In genomic region chr13:51720556-51720955, GRCm38 (mm10) we compare ENCODE assay signal across 21 mouse cellular contexts.
DNase-seq lines count a peak whose midpoint lies in the region; ATAC-seq and TF ChIP-seq lines count a peak whose summit lies in the region.
"Had no signal": no experiment of that assay in that cellular context is flagged by ENCODE, and none has a peak within 500 bp of the region (broad histone marks: within the 10 kb centered on the region; RNA-seq: fewer than 3 reads in every experiment).

No protein-coding gene starts in this region.

- no peak for TF ChIP-seq RAD21 in CH12.LX (IDR thresholded peaks at IDR 0.05; ENCODE audit: low read depth, low read length)

- in situ Hi-C loops in CH12.LX (cut with MboI; ENCODE audit: low pct_ligation_motif_present, low pct_unique_long_range_greater_than_20kb, low sequenced_read_pairs): no loop called here

- H3K4me1 ChIP-seq in CH12.LX (ENCODE audit: control insufficient read depth in 1 of 2, insufficient read depth in 2 of 2): peaks cover 13 to 48% of the 10 kb centered on the region in 2 experiments
- no peaks in the 10 kb centered on the region for H3K4me1 ChIP-seq in neural tube, embryonic 15.5 days
- 0 out of 2 replicates have a peak, but pooled peaks cover 1% of the 10 kb centered on the region for H3K4me1 ChIP-seq in kidney, embryonic 15.5 days
- H3K4me1 ChIP-seq in hindbrain, embryonic 14.5 days (replicated peaks; ENCODE audit: control insufficient read depth, insufficient read depth, low read length): no peaks in the 10 kb centered on the region

- WGBS in neural tube, embryonic 15.5 days: 83% methylated on average over 4 of the region's 4 CpGs
- WGBS in kidney, embryonic 15.5 days: 86% methylated on average over 4 of the region's 4 CpGs
- WGBS in hindbrain, embryonic 14.5 days: 93% methylated on average over 4 of the region's 4 CpGs

- H3K4me3 ChIP-seq in CH12.LX (replicated peaks in 1 of 3; ENCODE audit: low read depth in 2 of 3, low read length in 2 of 3, poor library complexity in 1 of 3): no peak overlapping the region
- H3K4me3 ChIP-seq in neural tube, embryonic 15.5 days (replicated peaks): no peak overlapping the region
- no peak overlapping the region for H3K4me3 ChIP-seq in kidney, embryonic 15.5 days (replicated peaks)
- no peak overlapping the region for H3K4me3 ChIP-seq in hindbrain, embryonic 14.5 days (replicated peaks; ENCODE audit: low read length)

- H3K9ac ChIP-seq in CH12.LX (ENCODE audit: insufficient read depth, low read depth): no peak overlapping the region
- no peak overlapping the region for H3K9ac ChIP-seq in neural tube, embryonic 15.5 days (replicated peaks)
- H3K9ac ChIP-seq in kidney, embryonic 15.5 days: no peak overlapping the region
- no peak overlapping the region for H3K9ac ChIP-seq in hindbrain, embryonic 14.5 days

- H3K79me2 ChIP-seq in CH12.LX (replicated peaks; ENCODE audit: control insufficient read depth, extremely low read depth, insufficient read depth, poor library complexity, severe bottlenecking): no peaks in the 10 kb centered on the region

- TF ChIP-seq EP300 in CH12.LX (IDR thresholded peaks at IDR 0.05; ENCODE audit: low read length): no peak

- no peak overlapping the region for H3K4me2 ChIP-seq in CH12.LX (ENCODE audit: insufficient read depth, low read depth, poor library complexity, severe bottlenecking)
- no peak overlapping the region for H3K4me2 ChIP-seq in neural tube, embryonic 15.5 days
- no peak overlapping the region for H3K4me2 ChIP-seq in kidney, embryonic 15.5 days
- H3K4me2 ChIP-seq in hindbrain, embryonic 14.5 days (replicated peaks): no peak overlapping the region

- TF ChIP-seq CTCF in CH12.LX (conservative IDR thresholded peaks at IDR 0.05 in 1 of 2, IDR thresholded peaks at IDR 0.05 in 1 of 2; ENCODE audit: low read depth in 2 of 2, low read length in 2 of 2): no peak

- DNase-seq in CH12.LX (ENCODE audit: extremely low read depth): no peak
- DNase-seq in left cerebral cortex, postnatal 4 days: no peak
- no peak for DNase-seq in hindbrain, embryonic 14.5 days (ENCODE audit: low spot score)
- DNase-seq: adrenal gland, adult 2 months; adrenal gland, adult 8-10 months; adrenal gland, postnatal 10 days; adrenal gland, postnatal 14 days; adrenal gland, postnatal 25 days; adrenal gland, postnatal 36 days; B cell, adult 2 months; cerebellum, adult 11 months; cerebellum, adult 11-12 months; cerebellum, adult 18-20 months had no signal

- peaks cover 53 to 90% of the 10 kb centered on the region in 2 experiments for H3K36me3 ChIP-seq in CH12.LX (replicated peaks in 1 of 2; ENCODE audit: control insufficient read depth in 1 of 2, insufficient read depth in 1 of 2, low read length in 1 of 2)
- peaks cover 16% of the 10 kb centered on the region for H3K36me3 ChIP-seq in neural tube, embryonic 15.5 days
- peaks cover 20% of the 10 kb centered on the region for H3K36me3 ChIP-seq in kidney, embryonic 15.5 days
- H3K36me3 ChIP-seq in hindbrain, embryonic 14.5 days (replicated peaks; ENCODE audit: control insufficient read depth, insufficient read depth): peaks cover 13% of the 10 kb centered on the region

- no peak for TF ChIP-seq POLR2A in CH12.LX (IDR thresholded peaks at IDR 0.05; ENCODE audit: low read depth, low read length)

- dilution Hi-C loops in CH12.LX (cut with MboI; ENCODE audit: extremely low pct_ligation_motif_present, extremely low pct_unique_long_range_greater_than_20kb, low sequenced_read_pairs): no loop called here

- peaks cover 3% of the 10 kb centered on the region for H3K9me3 ChIP-seq in CH12.LX (replicated peaks; ENCODE audit: low read length)
- H3K9me3 ChIP-seq in neural tube, embryonic 15.5 days (replicated peaks): no peaks in the 10 kb centered on the region
- no peaks in the 10 kb centered on the region for H3K9me3 ChIP-seq in kidney, embryonic 15.5 days (replicated peaks)
- H3K9me3 ChIP-seq in hindbrain, embryonic 14.5 days (ENCODE audit: control insufficient read depth, low read length): no peaks in the 10 kb centered on the region

- peak overlapping the region; percentile 28; the same call in 1 of the 2 replicates for H3K27ac ChIP-seq in CH12.LX (ENCODE audit: insufficient read depth, low read depth)
- no peak overlapping the region for H3K27ac ChIP-seq in neural tube, embryonic 15.5 days (replicated peaks)
- no peak overlapping the region for H3K27ac ChIP-seq in kidney, embryonic 15.5 days
- no peak overlapping the region for H3K27ac ChIP-seq in hindbrain, embryonic 14.5 days

- ATAC-seq in erythroid progenitor cell, adult 5-6 weeks (replicated peaks; ENCODE audit: low FRiP score, poor library complexity, severe bottlenecking): 0 out of 2 replicates have a peak, but pooled peaks have one; percentile 33
- ATAC-seq in megakaryocyte progenitor cell, adult 5-6 weeks (replicated peaks; ENCODE audit: poor library complexity): peak; percentile 51; the same call in 1 of the 2 replicates
- ATAC-seq in megakaryocyte-erythroid progenitor cell, adult 5-6 weeks (replicated peaks; ENCODE audit: low FRiP score, low TSS enrichment, poor library complexity, severe bottlenecking): peak; percentile 56
- ATAC-seq in neural tube, embryonic 15.5 days (ENCODE audit: low FRiP score): no peak
- no peak for ATAC-seq in kidney, embryonic 15.5 days (replicated peaks; ENCODE audit: low FRiP score)
- no peak for ATAC-seq in hindbrain, embryonic 14.5 days (ENCODE audit: low FRiP score)
- ATAC-seq: activated CD4-positive, CD25-positive, alpha-beta regulatory T cell, adult 4 months; CD4-positive, CD25-positive, alpha-beta regulatory T cell, adult 4 months; Patski had no signal

- H3K27me3 ChIP-seq in CH12.LX (replicated peaks): no peaks in the 10 kb centered on the region
- no peaks in the 10 kb centered on the region for H3K27me3 ChIP-seq in neural tube, embryonic 15.5 days (replicated peaks)
- H3K27me3 ChIP-seq in kidney, embryonic 15.5 days: no peaks in the 10 kb centered on the region
- H3K27me3 ChIP-seq in hindbrain, embryonic 14.5 days (ENCODE audit: control insufficient read depth, insufficient read depth, low read length): no peaks in the 10 kb centered on the region
- H3K27me3 ChIP-seq: Patski had no signal

- intact Hi-C loops in left cerebral cortex, postnatal 4 days (cut with DNase I): no loop called here

TF ChIP-seq in CH12.LX, 34 proteins besides CTCF, POLR2A, EP300 and RAD21:
- TF ChIP-seq USF1 (IDR thresholded peaks at IDR 0.05; ENCODE audit: low read depth, low read length): no peak
- no peak for TF ChIP-seq NRF1 (IDR thresholded peaks at IDR 0.05; ENCODE audit: low read depth, low read length)
- TF ChIP-seq CHD1 (IDR thresholded peaks at IDR 0.05; ENCODE audit: low read depth, low read length): no peak
- TF ChIP-seq PAX5 (IDR thresholded peaks at IDR 0.05; ENCODE audit: low read length): no peak
- TF ChIP-seq RCOR1 (conservative IDR thresholded peaks at IDR 0.05; ENCODE audit: low read depth, low read length): no peak
- TF ChIP-seq MYC (IDR thresholded peaks at IDR 0.05; ENCODE audit: low read depth, low read length): no peak
- TF ChIP-seq SIN3A (IDR thresholded peaks at IDR 0.05; ENCODE audit: low read length): no peak
- TF ChIP-seq JUN (IDR thresholded peaks at IDR 0.05; ENCODE audit: insufficient read depth, low read depth, low read length): no peak
- no peak for TF ChIP-seq KAT2A (IDR thresholded peaks at IDR 0.05; ENCODE audit: insufficient replicate concordance, low read length)
- no peak for TF ChIP-seq MAZ (IDR thresholded peaks at IDR 0.05; ENCODE audit: low read depth, low read length)
- TF ChIP-seq CHD2 (IDR thresholded peaks at IDR 0.05; ENCODE audit: low read length): no peak
- TF ChIP-seq BHLHE40 (IDR thresholded peaks at IDR 0.05; ENCODE audit: low read depth, low read length): no peak
- no peak for TF ChIP-seq MAFK (IDR thresholded peaks at IDR 0.05; ENCODE audit: insufficient replicate concordance, low read length)
TF ChIP-seq in CH12.LX: peak in this region for 0.

Comparison
In these comparisons a context has a peak if more than half of its experiments do, and no peak if none do; other contexts are left out.
1. ATAC-seq: peak in erythroid progenitor cell, adult 5-6 weeks (single experiment), megakaryocyte progenitor cell, adult 5-6 weeks (single experiment) and megakaryocyte-erythroid progenitor cell, adult 5-6 weeks (single experiment); none in neural tube, embryonic 15.5 days (single experiment), kidney, embryonic 15.5 days (single experiment) and hindbrain, embryonic 14.5 days (single experiment).